Mouse (Mus musculus) lung, embryonic 14.5 days (tissue): ENCODE data around the gene Kif2a. TPM values are rescaled to one million over a fixed set of nuclear protein-coding genes. Genes with fewer than 3 reads are reported as not detected.

Experiments
- ATAC-seq: fragments of 200-750 bp; cut with Nextera tagmentation; 2 replicates; pipeline ENCODE4 v1.8.0; 2017; ENCODE audit warnings: mild to moderate bottlenecking, moderate TSS enrichment, moderate library complexity; ENCODE audit not compliant: insufficient read depth
- DNase-seq: peaks from one replicate; pipeline ENCODE4 v3.0.0-alpha.2; 2015
- H3K27ac ChIP-seq: fragments of 300-500 bp; sonication (generic); 2 replicates; pipeline ENCODE4 v1.5.1; 2014; ENCODE audit warnings: low read depth, mild to moderate bottlenecking, moderate library complexity
- H3K27me3 ChIP-seq: fragments of 300-500 bp; sonication (generic); 2 replicates; pipeline ENCODE4 v1.6.1; 2014; ENCODE audit warnings: low read length, control low read depth; ENCODE audit not compliant: insufficient read depth
- H3K36me3 ChIP-seq: fragments of 300-500 bp; sonication (generic); 2 replicates; pipeline ENCODE4 v1.6.1; 2014; ENCODE audit warnings: control low read depth; ENCODE audit not compliant: insufficient read depth
- H3K4me1 ChIP-seq: fragments of 300-500 bp; sonication (generic); 2 replicates; pipeline ENCODE4 v1.6.1; 2014; ENCODE audit warnings: antibody characterized with exemption, control low read depth; ENCODE audit not compliant: insufficient read depth
- H3K4me2 ChIP-seq: fragments of 300-500 bp; sonication (generic); 2 replicates; pipeline ENCODE4 v1.6.1; 2014; ENCODE audit warnings: mild to moderate bottlenecking
- H3K4me3 ChIP-seq: fragments of 300-500 bp; sonication (generic); 2 replicates; pipeline ENCODE4 v1.5.1; 2014; ENCODE audit warnings: low read depth, low read length
- H3K9ac ChIP-seq: fragments of 300-500 bp; sonication (generic); 2 replicates; pipeline ENCODE4 v1.6.1; 2014
- H3K9me3 ChIP-seq: fragments of 300-500 bp; sonication (generic); 2 replicates; pipeline ENCODE4 v1.6.1; 2016; ENCODE audit warnings: low read depth, low read length, control low read depth
- CTCF ChIP-seq: IDR thresholded peaks from 2 replicates; pipeline ENCODE4 v1.5.1; 2016; ENCODE audit warnings: antibody characterized with exemption, low read depth
- WGBS: fragments of 180-500 bp; shearing (Covaris S2); extraction: QIAGEN DNeasy Blood & Tissue Kit; methylation state at CpG from one replicate; pipeline ENCODE4 v1.1.7; 2014; 5-methylcytosine and 5-hydroxymethylcytosine counted together
- polyA plus RNA-seq: library from polyadenylated mRNA; unstranded; fragments of >200 nt; fragmentation: Nextera tagmentation; extraction: Ambion mirVana; gene quantifications from 2 replicates; pipeline ENCODE4 v1.2.1, GENCODE M21; 2014

Gene Kif2a
- polyA plus RNA-seq, 1 experiment from 2014 or later = 27.2 TPM

DNA sequence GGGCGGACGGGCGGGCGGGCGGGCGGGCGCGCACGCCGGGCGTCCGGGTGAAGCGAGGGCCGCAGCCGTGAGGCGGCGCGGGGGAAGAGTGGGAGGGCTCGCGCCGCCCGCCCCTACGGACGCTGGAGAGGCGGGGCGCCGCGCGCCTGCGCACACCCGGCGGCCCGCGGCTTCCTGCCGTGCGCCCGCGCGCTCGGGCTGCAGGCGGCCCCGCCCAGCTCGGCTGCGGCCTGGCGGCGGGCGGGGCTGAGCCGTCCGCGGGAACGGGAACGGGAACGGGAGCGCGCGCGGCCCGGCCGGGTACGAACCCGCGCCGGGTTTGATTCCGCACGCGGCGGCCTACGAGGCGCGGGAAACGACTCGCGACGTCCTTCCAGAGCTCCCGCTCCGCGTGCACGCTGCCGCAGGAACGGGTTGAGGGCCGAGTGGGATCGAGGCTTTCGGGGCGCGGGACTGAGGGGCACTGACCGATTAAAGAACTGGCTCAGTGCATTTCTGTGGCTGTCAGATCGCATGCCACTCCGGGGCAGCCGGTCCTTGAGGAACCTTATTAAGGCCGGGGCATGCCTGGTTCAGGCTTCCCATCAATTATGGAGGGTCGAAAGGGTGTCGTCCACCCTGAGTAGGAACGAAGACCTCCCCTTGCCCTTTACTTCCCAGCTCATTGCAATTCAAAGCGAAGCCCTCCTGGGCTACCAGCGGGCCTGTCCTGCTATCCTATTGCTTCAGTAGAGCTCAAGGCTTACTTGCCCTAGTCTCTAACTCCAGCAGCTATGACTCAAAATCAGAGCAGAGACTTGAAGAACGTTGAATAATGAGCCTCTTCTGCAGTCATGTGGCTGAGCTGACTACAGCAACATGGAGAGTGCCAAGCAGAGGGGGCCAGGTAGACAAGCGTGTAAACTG lies 593 bp upstream of the Kif2a start:
- 1% methylated on average over 90 of the region's 97 CpGs for WGBS
- Histone ChIP-seq H3K9me3 (no peaks in the 10 kb centered on the region), H3K4me1 (no peaks in the 10 kb centered on the region), H3K4me3 (peak overlapping the region; percentile 94), H3K36me3 (no peaks in the 10 kb centered on the region), H3K27me3 (no peaks in the 10 kb centered on the region), H3K9ac (peak overlapping the region; percentile 91), H3K4me2 (peak overlapping the region; percentile 82), H3K27ac (peak overlapping the region; percentile 96)
- no peak for TF ChIP-seq CTCF
- peak; percentile 96 for ATAC-seq
- DNase-seq = peak; percentile 95

- no peak for DNase-seq
- no peak for ATAC-seq
- no peak for TF ChIP-seq CTCF
- no peaks in the 10 kb centered on the region for H3K4me1 ChIP-seq
- no peaks in the 10 kb centered on the region for H3K27me3 ChIP-seq
- H3K36me3 ChIP-seq = no peaks in the 10 kb centered on the region
- no peaks in the 10 kb centered on the region for H3K9me3 ChIP-seq
- no peak overlapping the region for H3K9ac ChIP-seq
- H3K4me3 ChIP-seq = no peak overlapping the region
- H3K4me2 ChIP-seq = 0 out of 2 replicates have a peak overlapping the region, but pooled peaks have one; percentile 40
- H3K27ac ChIP-seq = no peak overlapping the region
- WGBS = 62% methylated on average over 2 of the region's 2 CpGs
These were observed 2.5 kb downstream of the Kif2a start for GRCm38 (mm10) chr13:107019443-107019842.

- peaks cover 4% of the 10 kb centered on the region; the same call in 1 of the 2 replicates for H3K4me1 ChIP-seq
- 66% methylated on average over 2 of the region's 2 CpGs for WGBS
- H3K9me3 ChIP-seq = no peaks in the 10 kb centered on the region
- H3K27ac ChIP-seq = no peak overlapping the region
- H3K9ac ChIP-seq = no peak overlapping the region
- TF ChIP-seq CTCF = no peak
- no peaks in the 10 kb centered on the region for H3K36me3 ChIP-seq
- no peak overlapping the region for H3K4me2 ChIP-seq
- H3K4me3 ChIP-seq = no peak overlapping the region
- H3K27me3 ChIP-seq = no peaks in the 10 kb centered on the region
- DNase-seq (no peak), ATAC-seq (no peak)
These were observed 8.0 kb downstream of the Kif2a start for GRCm38 (mm10) chr13:107013926-107014325.

DNA sequence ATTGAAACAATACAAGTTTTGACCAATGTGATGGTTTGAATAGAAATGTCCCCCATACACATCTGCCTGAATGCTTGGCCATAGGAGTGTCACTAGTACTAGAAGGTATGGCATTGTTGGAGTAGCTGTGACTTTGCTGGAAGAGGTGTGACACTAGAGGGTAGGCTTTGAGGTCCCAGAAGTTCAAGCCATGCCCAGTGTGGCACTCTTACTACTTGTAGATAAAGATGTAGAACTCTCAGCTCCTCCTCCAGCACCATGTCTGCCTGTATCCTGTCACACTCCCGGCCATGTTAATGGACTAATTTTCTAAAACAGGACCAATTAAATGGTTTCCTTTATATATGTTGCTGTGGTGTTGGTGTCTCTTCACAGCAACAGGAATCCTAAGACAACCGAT lies 10.3 kb downstream of the Kif2a start:
- no peak overlapping the region for H3K4me3 ChIP-seq
- WGBS = 84% methylated on average over 2 of the region's 2 CpGs
- H3K27ac ChIP-seq = no peak overlapping the region
- no peak for DNase-seq
- TF ChIP-seq CTCF = no peak
- H3K9me3 ChIP-seq = no peaks in the 10 kb centered on the region
- peaks cover 4% of the 10 kb centered on the region; the same call in 1 of the 2 replicates for H3K4me1 ChIP-seq
- no peak overlapping the region for H3K9ac ChIP-seq
- no peaks in the 10 kb centered on the region for H3K36me3 ChIP-seq
- no peak overlapping the region for H3K4me2 ChIP-seq
- H3K27me3 ChIP-seq = no peaks in the 10 kb centered on the region
- no peak for ATAC-seq

- TF ChIP-seq CTCF = no peak
- Histone ChIP-seq H3K27ac (no peak overlapping the region), H3K4me2 (no peak overlapping the region), H3K36me3 (no peaks in the 10 kb centered on the region), H3K4me3 (no peak overlapping the region), H3K27me3 (no peaks in the 10 kb centered on the region), H3K9me3 (no peaks in the 10 kb centered on the region), H3K9ac (no peak overlapping the region), H3K4me1 (no peaks in the 10 kb centered on the region)
- WGBS = 75% methylated on average over 4 of the region's 4 CpGs
- ATAC-seq (no peak), DNase-seq (no peak)
These were observed 13.8 kb downstream of the Kif2a start for GRCm38 (mm10) chr13:107008174-107008573.

DNA sequence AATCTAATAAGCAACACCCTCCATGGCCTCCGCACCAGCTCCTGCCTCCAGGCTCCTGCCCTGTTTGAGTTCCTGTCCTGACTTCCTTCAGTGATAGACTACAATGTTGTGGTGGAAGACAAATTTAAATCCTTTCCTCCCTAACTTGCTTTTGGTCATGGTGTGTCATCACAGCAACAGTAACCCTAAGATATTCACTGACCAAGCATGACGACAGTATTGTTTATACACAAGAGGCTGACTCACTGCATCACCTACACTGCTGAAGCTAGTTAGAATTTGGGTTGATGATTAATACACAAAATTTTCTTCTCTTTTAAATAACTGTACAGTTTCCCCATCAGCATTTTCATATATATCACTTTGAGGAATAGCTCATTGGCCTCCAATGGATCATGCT lies 18.7 kb downstream of the Kif2a start:
- Histone ChIP-seq H3K9ac (no peak overlapping the region), H3K4me1 (no peaks in the 10 kb centered on the region), H3K27ac (no peak overlapping the region), H3K4me3 (no peak overlapping the region), H3K36me3 (no peaks in the 10 kb centered on the region), H3K4me2 (no peak overlapping the region), H3K27me3 (no peaks in the 10 kb centered on the region), H3K9me3 (no peaks in the 10 kb centered on the region)
- WGBS = 86% methylated on average over 2 of the region's 2 CpGs
- TF ChIP-seq CTCF = no peak
- ATAC-seq (no peak), DNase-seq (no peak)

DNA sequence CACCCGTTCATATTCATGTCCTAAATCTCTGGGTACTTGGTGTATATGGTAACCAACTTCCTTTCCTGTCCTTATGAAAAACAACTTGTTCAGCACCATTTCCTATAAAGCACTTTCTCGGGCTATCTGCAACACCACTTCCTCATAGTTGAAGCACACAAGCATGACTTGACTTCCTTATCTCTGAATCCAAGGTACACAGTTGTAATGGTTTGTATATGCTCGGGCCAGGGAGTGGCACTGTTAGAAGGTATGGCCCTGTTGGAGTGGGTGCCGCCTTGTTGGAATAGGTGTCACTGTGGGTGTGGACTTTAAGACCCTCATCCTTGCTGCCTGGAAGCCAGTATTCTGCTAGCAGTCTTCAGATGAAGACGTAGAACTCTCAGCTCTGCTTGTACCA lies 23.3 kb downstream of the Kif2a start:
- WGBS = 69% methylated on average over 5 of the region's 5 CpGs
- Histone ChIP-seq H3K36me3 (no peaks in the 10 kb centered on the region), H3K4me2 (no peak overlapping the region), H3K4me1 (no peaks in the 10 kb centered on the region), H3K27me3 (no peaks in the 10 kb centered on the region), H3K27ac (no peak overlapping the region), H3K4me3 (no peak overlapping the region), H3K9me3 (no peaks in the 10 kb centered on the region), H3K9ac (no peak overlapping the region)
- TF ChIP-seq CTCF = no peak
- ATAC-seq (peak; percentile 31; the same call in 1 of the 2 replicates), DNase-seq (peak; percentile 10)
